Mouse (Mus musculus): Measurements from ENCODE around the gene Pex1.
"Not testable (repeated sequence)": the region's sequence is repeated elsewhere in the genome, so short reads cannot be mapped to it uniquely, and the experiment has no call there.

Gene Pex1

GRCm38 (mm10) chr5:3644621-3645020, 48.8 kb downstream of the Pex1 start:
- no peak for DNase-seq (ENCODE audit: low read depth, low spot score)

GRCm38 (mm10) chr5:3645326-3645725, 49.5 kb downstream of the Pex1 start:
- DNase-seq (ENCODE audit: low read depth, low spot score): no peak

GRCm38 (mm10) chr5:3646539-3646938, 50.7 kb downstream of the Pex1 start:
- DNase-seq (ENCODE audit: low read depth, low spot score): no peak

- no peak for DNase-seq (ENCODE audit: low read depth, low spot score)
These were observed 51.3 kb downstream of the Pex1 start for GRCm38 (mm10) chr5:3646991-3647707.

- peak; percentile 52 for DNase-seq (ENCODE audit: low read depth, low spot score)
These were observed 51.8 kb downstream of the Pex1 start for GRCm38 (mm10) chr5:3647708-3648121.

- no peak for DNase-seq (ENCODE audit: low read depth, low spot score)
These were observed 52.5 kb downstream of the Pex1 start for GRCm38 (mm10) chr5:3648206-3648848.

- DNase-seq (ENCODE audit: low read depth, low spot score): no peak
These were observed 53.0 kb downstream of the Pex1 start for GRCm38 (mm10) chr5:3648849-3649210.

GRCm38 (mm10) chr5:3650881-3651280, 55.0 kb downstream of the Pex1 start, which contains the start of gene Tmbim7:
Tmbim7 (plus strand) TSS chr5:3651181.
- no peak for DNase-seq (ENCODE audit: low read depth, low spot score)

GRCm38 (mm10) chr5:3651621-3652020, 55.8 kb downstream of the Pex1 start:
- no peak for DNase-seq (ENCODE audit: low read depth, low spot score)

GRCm38 (mm10) chr5:3652903-3653575, 57.2 kb downstream of the Pex1 start:
- DNase-seq (ENCODE audit: low read depth, low spot score): not testable (repeated sequence)

GRCm38 (mm10) chr5:3653801-3654200, 57.9 kb downstream of the Pex1 start:
- no peak for DNase-seq (ENCODE audit: low read depth, low spot score)

GRCm38 (mm10) chr5:3657085-3657484, 61.2 kb downstream of the Pex1 start, which contains the start of gene Gatad1:
Gatad1 (minus strand) TSS chr5:3657185.
- DNase-seq (ENCODE audit: low read depth, low spot score): no peak

- no peak for DNase-seq (ENCODE audit: low read depth, low spot score)
These were observed 69.4 kb downstream of the Pex1 start for GRCm38 (mm10) chr5:3665225-3665624.

GRCm38 (mm10) chr5:3666585-3666984, 70.7 kb downstream of the Pex1 start:
- no peak for DNase-seq (ENCODE audit: low read depth, low spot score)

GRCm38 (mm10) chr5:3669938-3670554, 74.2 kb downstream of the Pex1 start:
- no peak for DNase-seq (ENCODE audit: low read depth, low spot score)

Data from WW6 (cell line).